Mouse (Mus musculus) lung, postnatal 36 days (tissue): ENCODE data around the gene Micu1.
A peak's percentile ranks its signal among the peaks of the same experiment; 100 is the strongest.
"Not testable (repeated sequence)": the region's sequence is repeated elsewhere in the genome, so short reads cannot be mapped to it uniquely, and the experiment has no call there.

Experiments used
- DNase-seq: peaks from one replicate; pipeline ENCODE4 v3.0.0; 2022; ENCODE audit warnings: mixed read lengths

The Micu1 gene

GRCm38 (mm10) chr10:59860684-59861083, 158.4 kb downstream of the Micu1 start:
- DNase-seq, result no peak

GRCm38 (mm10) chr10:59861201-59861600, 158.9 kb downstream of the Micu1 start:
- DNase-seq, result no peak

DNA sequence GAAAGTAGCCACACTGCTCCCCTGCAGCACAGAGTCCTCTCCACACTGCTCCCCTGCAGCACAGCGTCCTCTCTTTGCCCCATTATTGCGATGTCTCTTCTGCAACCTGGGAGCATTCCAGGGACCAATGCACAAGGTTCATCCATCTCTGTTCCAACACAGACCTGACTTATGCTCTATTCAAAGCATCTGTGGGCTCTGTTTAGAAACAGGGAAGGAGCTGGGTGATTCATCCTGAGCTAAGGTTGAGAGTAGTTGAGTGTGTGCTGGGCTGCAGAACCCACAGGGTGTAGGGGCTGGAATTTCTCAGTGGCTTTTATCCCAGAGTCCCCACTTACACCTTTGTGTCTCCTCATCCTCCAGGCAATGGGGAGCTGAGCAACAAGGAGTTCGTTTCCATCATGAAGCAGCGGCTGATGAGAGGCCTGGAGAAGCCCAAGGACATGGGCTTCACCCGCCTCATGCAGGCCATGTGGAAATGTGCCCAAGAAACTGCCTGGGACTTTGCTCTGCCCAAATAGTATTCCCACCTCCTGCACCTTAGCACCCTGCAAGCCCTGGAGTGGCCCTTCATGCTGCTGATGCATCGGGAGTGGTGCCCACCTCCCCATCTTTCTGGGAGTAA, 160.7 kb downstream of the Micu1 start:
- no peak for DNase-seq

- DNase-seq, result no peak
Observed at GRCm38 (mm10) chr10:59863620-59864019, 161.3 kb downstream of the Micu1 start.

- no peak for DNase-seq
Observed at GRCm38 (mm10) chr10:59864232-59864875, 162.1 kb downstream of the Micu1 start.

DNA sequence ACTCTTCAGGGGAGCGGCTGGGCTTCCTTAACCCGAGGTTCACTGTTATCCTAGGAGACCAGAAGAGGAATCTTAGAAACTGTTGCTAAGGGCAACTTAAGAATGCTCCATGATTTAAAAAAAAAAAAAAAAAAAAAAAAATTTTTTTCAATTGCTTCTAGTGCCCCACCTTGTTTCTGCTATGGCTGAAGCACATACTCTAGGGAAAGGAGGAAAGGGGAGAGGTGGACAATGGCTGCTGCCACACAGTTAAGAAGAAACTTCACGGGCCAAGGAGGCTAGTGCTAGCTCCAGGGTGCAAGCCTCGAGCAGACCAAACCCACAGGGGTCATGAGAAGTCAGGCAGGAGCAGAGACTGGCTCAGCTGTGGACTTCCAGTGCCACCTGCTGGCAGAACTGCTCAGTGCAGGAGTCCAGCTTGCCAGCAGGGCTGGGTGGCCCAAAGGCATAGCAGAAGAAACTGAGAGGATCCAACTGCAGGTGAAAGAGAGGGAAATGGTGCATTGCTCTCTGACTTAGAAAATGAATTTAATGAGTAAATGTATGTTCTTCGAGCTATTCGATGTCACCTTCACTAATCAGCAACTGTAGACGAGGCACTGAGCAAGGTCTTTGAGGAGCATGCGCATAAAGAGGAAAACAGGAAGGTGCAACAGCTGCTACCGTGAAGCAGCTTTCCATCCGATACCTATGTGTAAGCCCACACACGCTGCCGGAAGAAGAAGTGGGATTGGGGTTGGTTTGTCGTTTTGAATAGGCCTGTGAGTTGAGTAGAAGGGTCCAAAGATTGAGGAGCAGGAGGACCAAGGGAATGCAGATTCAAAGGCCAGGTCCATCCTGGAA, 162.8 kb downstream of the Micu1 start:
- peak; percentile 90 for DNase-seq

GRCm38 (mm10) chr10:59868266-59868665, 166.0 kb downstream of the Micu1 start:
- DNase-seq, result no peak

- DNase-seq, result no peak
Observed at GRCm38 (mm10) chr10:59870038-59870437, 167.8 kb downstream of the Micu1 start.

GRCm38 (mm10) chr10:59872651-59873050, 170.4 kb downstream of the Micu1 start:
- not testable (repeated sequence) for DNase-seq

DNA sequence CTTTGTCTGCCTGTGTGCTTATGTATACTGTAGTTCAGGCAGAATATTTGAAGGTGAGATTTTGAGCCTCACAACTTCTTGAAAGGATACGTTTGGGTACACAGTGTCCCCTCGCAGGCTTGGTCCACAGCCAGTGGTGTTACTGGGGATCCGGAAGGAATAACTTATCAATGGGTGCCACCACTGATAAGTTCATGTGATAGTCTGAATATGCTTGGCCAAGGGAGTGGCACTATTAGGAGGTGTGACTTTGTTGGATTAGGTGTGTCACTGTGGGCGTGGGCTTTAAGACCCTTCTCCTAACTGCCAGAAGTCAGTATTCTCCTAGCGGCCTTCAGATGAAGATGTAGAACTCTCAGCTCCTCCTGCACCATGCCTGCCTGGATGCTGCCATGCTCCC, 170.9 kb downstream of the Micu1 start:
- no peak for DNase-seq

DNA sequence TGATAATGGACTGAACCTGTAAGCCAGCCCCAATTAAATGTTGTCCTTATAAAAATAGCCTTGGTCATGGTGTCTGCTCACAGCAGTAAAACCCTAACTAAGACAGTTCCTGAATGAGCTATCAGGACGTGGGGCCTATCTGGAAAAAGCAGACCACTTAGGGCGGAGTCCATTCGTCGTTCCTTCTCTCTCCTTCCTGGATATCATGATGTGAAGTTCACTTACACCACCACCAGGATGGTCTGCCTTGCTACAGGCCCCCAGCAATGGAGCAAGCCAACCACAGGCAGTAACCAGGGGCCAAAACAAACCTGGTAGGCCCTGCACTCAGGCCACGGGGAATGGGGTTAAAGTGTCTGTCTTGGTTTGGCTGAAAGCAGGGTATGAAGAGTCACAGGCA, 171.3 kb downstream of the Micu1 start:
- DNase-seq, result no peak

DNA sequence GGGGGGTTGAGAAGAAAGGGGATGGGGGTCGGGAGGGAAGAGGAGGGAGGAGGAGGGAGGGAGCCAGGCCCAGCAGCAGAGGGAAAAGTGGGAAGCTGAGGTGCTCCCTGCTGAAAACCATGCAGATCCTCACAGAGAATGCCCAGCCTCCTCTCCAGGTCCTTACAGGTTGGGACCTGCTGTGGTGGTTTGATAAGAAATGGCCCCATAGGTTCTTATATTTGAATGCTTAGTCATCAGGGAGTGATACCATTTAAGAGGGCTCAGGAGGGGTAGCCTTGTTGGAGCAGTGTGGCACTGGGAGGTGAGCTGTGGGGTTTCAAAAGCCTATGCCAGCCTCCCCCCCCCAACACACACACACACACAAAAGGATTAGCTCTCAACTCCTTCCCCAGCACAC, 173.1 kb downstream of the Micu1 start:
- DNase-seq, result no peak

DNA sequence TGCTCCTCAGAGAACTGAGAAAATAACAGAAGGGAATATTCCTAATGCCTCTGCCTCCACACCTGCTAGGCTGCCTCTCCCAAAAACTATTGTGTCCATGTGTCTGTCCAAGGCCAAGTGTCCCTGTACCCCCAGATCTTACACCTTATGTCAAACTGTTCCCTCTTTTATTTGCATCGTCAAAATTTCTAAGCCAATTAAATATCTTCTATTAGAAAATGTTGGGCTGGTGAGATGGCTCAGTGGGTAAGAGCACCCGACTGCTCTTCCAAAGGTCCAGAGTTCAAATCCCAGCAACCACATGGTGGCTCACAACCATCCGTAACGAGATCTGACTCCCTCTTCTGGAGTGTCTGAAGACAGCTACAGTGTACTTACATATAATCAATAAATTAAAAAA, 174.4 kb downstream of the Micu1 start:
- DNase-seq, result not testable (repeated sequence)

GRCm38 (mm10) chr10:59877421-59878117, 175.3 kb downstream of the Micu1 start:
- DNase-seq, result no peak

- DNase-seq, result peak; percentile 40
Observed at GRCm38 (mm10) chr10:59878823-59879222, 176.5 kb downstream of the Micu1 start.

DNA sequence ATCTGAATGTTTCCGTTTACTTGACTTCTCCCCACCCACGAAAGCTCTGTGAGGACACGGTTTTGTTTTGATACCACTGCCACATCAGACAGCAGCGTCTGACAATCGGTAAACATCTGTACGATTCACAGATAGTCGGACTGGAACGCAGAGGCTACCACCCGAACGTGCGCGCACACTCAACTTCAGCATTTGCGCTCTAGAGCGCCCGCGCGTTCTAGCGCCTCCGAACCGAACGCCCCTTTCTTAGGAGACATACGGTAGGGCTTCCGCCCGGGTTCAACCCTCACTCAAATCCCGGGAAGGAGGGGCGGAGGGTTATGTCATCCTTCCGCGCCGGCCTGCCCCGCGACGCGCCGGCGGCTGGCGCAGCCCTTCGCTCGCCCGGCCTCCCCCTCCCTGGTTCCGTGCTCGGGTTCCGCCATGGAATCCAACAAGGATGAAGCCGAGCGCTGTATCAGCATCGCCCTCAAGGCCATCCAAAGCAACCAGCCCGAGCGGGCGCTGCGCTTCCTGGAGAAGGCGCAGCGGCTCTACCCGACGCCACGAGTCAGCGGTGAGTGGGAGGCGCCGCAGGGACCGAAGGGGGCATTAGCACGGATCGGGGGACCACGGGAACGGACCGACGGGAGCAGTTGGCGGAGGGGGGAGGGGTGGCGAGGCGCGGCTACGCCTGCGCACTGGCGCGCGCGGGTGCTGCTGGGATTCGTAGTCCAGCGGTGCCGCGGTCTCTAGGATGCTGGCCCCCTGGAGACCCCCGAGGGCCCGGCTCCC, 177.2 kb downstream of the Micu1 start, which contains the start of gene Dnajb12:
Gene Dnajb12, plus strand, starts transcription at position 302 of the 774 bp plus-strand sequence.
- peak; percentile 96 for DNase-seq

DNA sequence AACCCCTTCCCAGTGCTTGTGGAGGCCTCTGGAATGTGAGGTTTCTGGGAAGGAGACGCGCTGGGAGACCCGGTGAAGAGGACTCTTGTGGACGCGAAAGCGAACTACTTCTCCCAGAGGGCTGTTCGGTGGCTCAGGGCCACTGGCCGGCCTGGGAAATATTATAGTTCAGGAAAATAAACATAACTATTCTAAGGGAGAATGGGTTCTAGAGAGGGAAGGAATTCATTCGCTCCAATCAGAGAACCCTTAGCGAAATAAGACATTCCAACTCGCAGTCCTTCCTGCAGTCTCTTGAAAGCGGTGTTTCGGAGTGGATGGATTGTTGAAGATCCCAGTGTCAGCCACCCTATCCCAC, 177.7 kb downstream of the Micu1 start:
- DNase-seq, result peak; percentile 83

- no peak for DNase-seq
Observed at GRCm38 (mm10) chr10:59880837-59881236, 178.6 kb downstream of the Micu1 start.

- no peak for DNase-seq
Observed at GRCm38 (mm10) chr10:59884327-59885173, 182.3 kb downstream of the Micu1 start.

- DNase-seq, result no peak
Observed at GRCm38 (mm10) chr10:59885174-59886080, 183.2 kb downstream of the Micu1 start.
